Mouse (Mus musculus) MEL (cell line): Measurements from ENCODE around the gene Fam107b.

ENCODE experiments used
- CHD2 ChIP-seq: IDR thresholded peaks from 2 replicates; pipeline ENCODE4 v1.6.1; 2011; ENCODE audit warnings: low read length, improper control_type of control experiment
- CTCF ChIP-seq, 3 experiments: IDR thresholded peaks in 2 of 3; conservative IDR thresholded peaks in 1 of 3; 2 replicates each; pipeline ENCODE4 v1.5.1; 2011 to 2012; ENCODE audit warnings: low read length in 3 of 3, low read depth in 2 of 3, mild to moderate bottlenecking in 2 of 3, improper control_type of control experiment in 1 of 3, inconsistent platforms in 1 of 3, mixed read lengths in 1 of 3, moderate library complexity in 1 of 3; ENCODE audit not compliant: control insufficient read depth in 1 of 3, insufficient read depth in 1 of 3, poor library complexity in 1 of 3, severe bottlenecking in 1 of 3
- GATA1 ChIP-seq: IDR thresholded peaks from 2 replicates; pipeline ENCODE4 v1.6.1; 2011; ENCODE audit warnings: low read depth, low read length, improper control_type of control experiment
- MXI1 ChIP-seq: IDR thresholded peaks from 2 replicates; pipeline ENCODE4 v1.6.1; 2011; ENCODE audit warnings: mild to moderate bottlenecking, low read depth, low read length, improper control_type of control experiment
- POLR2AphosphoS2 ChIP-seq: IDR thresholded peaks from 2 replicates; pipeline ENCODE4 v1.6.1; 2011; ENCODE audit warnings: low read length, improper control_type of control experiment

DNA sequence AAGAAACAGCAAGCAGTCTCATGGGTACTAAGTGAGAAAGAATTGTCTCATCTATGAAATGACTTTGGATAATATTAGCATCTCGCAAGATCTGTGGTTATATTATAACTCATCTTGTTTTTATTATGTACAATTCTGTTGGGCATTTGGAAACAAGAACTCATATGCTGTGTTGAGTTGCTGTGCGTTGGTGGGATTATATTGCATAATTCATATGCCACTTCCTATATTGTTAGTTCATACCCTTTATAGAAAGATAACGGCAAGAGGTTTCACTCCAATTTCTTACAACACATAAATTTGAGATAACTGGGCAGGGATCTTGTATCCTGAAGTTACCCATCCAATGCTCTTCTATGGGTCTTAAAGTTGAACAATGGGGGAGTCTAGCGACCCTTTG is 75.5 kb downstream of the Fam107b start:
- TF ChIP-seq POLR2AphosphoS2 (no peak), CTCF (IDR thresholded peaks at IDR 0.05 in 2 of 3, conservative IDR thresholded peaks at IDR 0.05 in 1 of 3; ENCODE audit: control insufficient read depth in 1 of 3, insufficient read depth in 1 of 3, low read depth in 2 of 3, low read length in 3 of 3, poor library complexity in 1 of 3, severe bottlenecking in 1 of 3) (no peak), GATA1 (no peak), CHD2 (no peak), MXI1 (no peak)
